Mouse (Mus musculus) heart, adult 2 months (tissue): ENCODE measurements around the gene Mob2.

ENCODE experiments used
- CTCF ChIP-seq: fragments of 200-600 bp; IDR thresholded peaks from 2 replicates; pipeline ENCODE4 v1.8.1; 2022; ENCODE audit warnings: antibody characterized with exemption, mild to moderate bottlenecking, moderate library complexity
- EP300 ChIP-seq: fragments of 200-500 bp; IDR thresholded peaks from 2 replicates; pipeline ENCODE4 v1.6.1; 2011; ENCODE audit warnings: low read depth, low read length, control low read depth; ENCODE audit not compliant: insufficient read depth

DNA sequence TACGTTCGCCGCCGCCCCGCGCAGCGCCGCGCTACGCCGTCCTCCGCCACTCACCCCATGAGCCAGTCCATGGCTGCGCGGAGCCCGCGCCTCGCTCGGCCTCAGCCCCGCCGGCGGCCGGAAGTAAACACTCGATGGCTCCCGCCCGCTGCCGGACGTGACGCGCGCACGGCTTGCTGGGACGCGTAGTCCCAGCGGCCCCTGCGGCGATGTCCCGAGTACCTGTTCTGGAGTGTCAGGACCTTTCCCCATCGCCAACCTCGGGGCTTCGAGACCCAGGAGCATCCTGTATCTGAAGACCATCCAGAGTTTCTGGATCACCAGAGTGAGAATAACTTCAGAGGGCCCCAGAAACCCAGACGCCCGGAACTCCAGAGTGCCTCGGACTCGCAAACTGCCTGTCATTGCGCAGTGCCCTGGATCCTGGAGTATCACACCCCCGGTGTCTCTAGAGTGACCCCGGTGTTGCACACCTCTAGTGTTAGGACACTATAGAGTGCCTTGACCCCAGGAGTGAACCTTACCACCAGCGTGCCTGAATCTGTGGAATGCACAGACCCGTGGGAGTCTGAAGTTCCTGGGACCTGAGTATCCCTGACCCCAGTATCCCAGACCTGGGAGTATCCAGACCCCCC is at the start of gene Mob2:
- TF ChIP-seq CTCF = no peak; the same call in 1 of the 2 replicates
- no peak; the same call in 1 of the 2 replicates for TF ChIP-seq EP300
